Mouse (Mus musculus) kidney, postnatal 0 days (tissue): ENCODE data around the gene Asprv1. TPM values are rescaled to one million over a fixed set of nuclear protein-coding genes. Genes with fewer than 3 reads are reported as not detected.
A peak's percentile ranks its signal among the peaks of the same experiment; 100 is the strongest.

Experiments used
- ATAC-seq: fragments of 200-750 bp; cut with Nextera tagmentation; replicated peaks from 2 replicates; pipeline ENCODE4 v1.8.0; 2017; ENCODE audit warnings: low read depth, moderate number of reproducible peaks, moderate TSS enrichment, moderate library complexity; ENCODE audit not compliant: low FRiP score
- DNase-seq: peaks from one replicate; pipeline ENCODE4 v3.0.0-alpha.2; 2016; ENCODE audit warnings: low spot score
- H3K27ac ChIP-seq: fragments of 300-500 bp; sonication (generic); 2 replicates; pipeline ENCODE4 v1.5.1; 2014; ENCODE audit warnings: mild to moderate bottlenecking
- H3K27me3 ChIP-seq: fragments of 300-500 bp; sonication (generic); 2 replicates; pipeline ENCODE4 v1.6.1; 2014; ENCODE audit warnings: low read length, mixed read lengths; ENCODE audit not compliant: insufficient read depth
- H3K36me3 ChIP-seq: fragments of 300-500 bp; sonication (generic); 2 replicates; pipeline ENCODE4 v1.6.1; 2014; ENCODE audit warnings: low read length, mixed read lengths; ENCODE audit not compliant: insufficient read depth
- H3K4me1 ChIP-seq: fragments of 300-500 bp; sonication (generic); replicated peaks from 2 replicates; pipeline ENCODE4 v1.6.1; 2014; ENCODE audit warnings: antibody characterized with exemption, low read length, mixed read lengths; ENCODE audit not compliant: insufficient read depth
- H3K4me2 ChIP-seq: fragments of 300-500 bp; sonication (generic); 2 replicates; pipeline ENCODE4 v1.6.1; 2014; ENCODE audit warnings: mild to moderate bottlenecking, low read length, moderate library complexity, mixed read lengths
- H3K4me3 ChIP-seq: fragments of 300-500 bp; sonication (generic); replicated peaks from 2 replicates; pipeline ENCODE4 v1.5.1; 2014; ENCODE audit warnings: low read depth, low read length
- H3K9ac ChIP-seq: fragments of 300-500 bp; sonication (generic); 2 replicates; pipeline ENCODE4 v1.6.1; 2014; ENCODE audit warnings: low read depth, low read length
- H3K9me3 ChIP-seq: fragments of 300-500 bp; sonication (generic); replicated peaks from 2 replicates; pipeline ENCODE4 v1.6.1; 2016; ENCODE audit warnings: low read length, inconsistent platforms, mixed read lengths
- CTCF ChIP-seq: IDR thresholded peaks from 2 replicates; pipeline ENCODE4 v1.5.1; 2016; ENCODE audit warnings: antibody characterized with exemption, low read depth, mild to moderate bottlenecking, moderate library complexity
- WGBS: fragments of 180-500 bp; shearing (Covaris S2); extraction: QIAGEN DNeasy Blood & Tissue Kit; methylation state at CpG from one replicate; pipeline ENCODE4 v1.1.7; 2014; 5-methylcytosine and 5-hydroxymethylcytosine counted together
- polyA plus RNA-seq: library from polyadenylated mRNA; unstranded; fragments of >200 nt; fragmentation: Nextera tagmentation; extraction: Ambion mirVana; gene quantifications from 2 replicates; pipeline ENCODE4 v1.2.1, GENCODE M21; 2015

Gene Asprv1
- polyA plus RNA-seq, 1 experiment from 2014 or later: 1.8 TPM

GRCm38 (mm10) chr6:86584296-86585015 is 43.5 kb upstream of the Asprv1 start:
- DNase-seq (peak; percentile 21), ATAC-seq (no peak)

GRCm38 (mm10) chr6:86585070-86585600 is 42.8 kb upstream of the Asprv1 start:
- no peaks in the 10 kb centered on the region for H3K27me3 ChIP-seq
- no peaks in the 10 kb centered on the region for H3K9me3 ChIP-seq
- peak overlapping the region; percentile 43 for H3K9ac ChIP-seq
- WGBS: 7% methylated on average over 16 of the region's 16 CpGs
- peak overlapping the region; percentile 13 for H3K4me3 ChIP-seq
- DNase-seq (peak; percentile 93), ATAC-seq (peak; percentile 85)
- TF ChIP-seq CTCF: no peak; the same call in 1 of the 2 replicates
- H3K36me3 ChIP-seq: no peaks in the 10 kb centered on the region
- H3K27ac ChIP-seq: peak overlapping the region; percentile 84
- peak overlapping the region; percentile 57 for H3K4me2 ChIP-seq
- H3K4me1 ChIP-seq: peaks cover 14% of the 10 kb centered on the region

More at GRCm38 (mm10) chr6:86584296-86585015, 43.5 kb upstream of the Asprv1 start:
- 23% methylated on average over 14 of the region's 14 CpGs for WGBS
- no peaks in the 10 kb centered on the region for H3K36me3 ChIP-seq
- peak overlapping the region; percentile 84 for H3K27ac ChIP-seq
- peaks cover 14% of the 10 kb centered on the region for H3K4me1 ChIP-seq
- peak overlapping the region; percentile 57 for H3K4me2 ChIP-seq
- H3K9ac ChIP-seq: peak overlapping the region; percentile 43
- no peaks in the 10 kb centered on the region for H3K27me3 ChIP-seq
- no peaks in the 10 kb centered on the region for H3K9me3 ChIP-seq
- peak overlapping the region; percentile 13 for H3K4me3 ChIP-seq
- no peak for TF ChIP-seq CTCF

GRCm38 (mm10) chr6:86586070-86586469 is 41.9 kb upstream of the Asprv1 start:
- DNase-seq: no peak
- no peak for ATAC-seq
- H3K4me2 ChIP-seq: no peak overlapping the region
- H3K9ac ChIP-seq: no peak overlapping the region
- H3K36me3 ChIP-seq: no peaks in the 10 kb centered on the region
- WGBS: 51% methylated on average over 5 of the region's 5 CpGs
- no peak overlapping the region for H3K27ac ChIP-seq
- peaks cover 14% of the 10 kb centered on the region for H3K4me1 ChIP-seq
- H3K4me3 ChIP-seq: no peak overlapping the region
- no peaks in the 10 kb centered on the region for H3K9me3 ChIP-seq
- no peak for TF ChIP-seq CTCF
- H3K27me3 ChIP-seq: no peaks in the 10 kb centered on the region

GRCm38 (mm10) chr6:86588429-86588828 is 39.5 kb upstream of the Asprv1 start:
- Histone ChIP-seq H3K9me3 (no peaks in the 10 kb centered on the region), H3K27me3 (no peaks in the 10 kb centered on the region), H3K4me1 (peaks cover 14% of the 10 kb centered on the region), H3K4me3 (no peak overlapping the region), H3K27ac (no peak overlapping the region), H3K36me3 (no peaks in the 10 kb centered on the region), H3K4me2 (no peak overlapping the region), H3K9ac (no peak overlapping the region)
- ATAC-seq (no peak), DNase-seq (no peak)
- TF ChIP-seq CTCF: no peak
- WGBS: 61% methylated on average over 6 of the region's 7 CpGs

- DNase-seq (no peak), ATAC-seq (no peak)
- Histone ChIP-seq H3K9me3 (no peaks in the 10 kb centered on the region), H3K27ac (no peak overlapping the region), H3K4me3 (no peak overlapping the region), H3K4me2 (no peak overlapping the region), H3K27me3 (no peaks in the 10 kb centered on the region), H3K36me3 (no peaks in the 10 kb centered on the region), H3K9ac (no peak overlapping the region), H3K4me1 (no peaks in the 10 kb centered on the region)
- WGBS: 78% methylated on average over 10 of the region's 10 CpGs
- TF ChIP-seq CTCF: peak; percentile 14; the same call in 1 of the 2 replicates
Observed at GRCm38 (mm10) chr6:86593146-86593897, 34.6 kb upstream of the Asprv1 start.

GRCm38 (mm10) chr6:86594636-86595035 is 33.3 kb upstream of the Asprv1 start:
- Histone ChIP-seq H3K9me3 (no peaks in the 10 kb centered on the region), H3K27me3 (no peaks in the 10 kb centered on the region), H3K36me3 (no peaks in the 10 kb centered on the region), H3K9ac (0 out of 2 replicates have a peak overlapping the region, but pooled peaks have one; percentile 35), H3K27ac (no peak overlapping the region), H3K4me2 (peak overlapping the region; percentile 46), H3K4me3 (peak overlapping the region; percentile 17; the same call in 1 of the 2 replicates), H3K4me1 (no peaks in the 10 kb centered on the region)
- 24% methylated on average over 9 of the region's 9 CpGs for WGBS
- no peak for TF ChIP-seq CTCF
- ATAC-seq (peak; percentile 47; the same call in 1 of the 2 replicates), DNase-seq (peak; percentile 61)
